Mouse (Mus musculus): ENCODE measurements around the gene Olfr651.
"Not testable (repeated sequence)": the region's sequence is repeated elsewhere in the genome, so short reads cannot be mapped to it uniquely, and the experiment has no call there.

Olfr651 gene

GRCm38 (mm10) chr7:104549833-104550232, at the start of gene Olfr651:
Gene Olfr651 (plus strand): TSS chr7:104550133.
- no peak for DNase-seq (ENCODE audit: extremely low read depth, insufficient read length, low spot score)

GRCm38 (mm10) chr7:104501186-104501585, 48.7 kb upstream of the Olfr651 start:
- DNase-seq (ENCODE audit: extremely low read depth, insufficient read length, low spot score): not testable (repeated sequence)

- DNase-seq (ENCODE audit: extremely low read depth, insufficient read length, low spot score): no peak
Observed at GRCm38 (mm10) chr7:104501589-104502371, 48.2 kb upstream of the Olfr651 start.

- DNase-seq (ENCODE audit: extremely low read depth, insufficient read length, low spot score): peak; percentile 59
Observed at GRCm38 (mm10) chr7:104507421-104508065, 42.4 kb upstream of the Olfr651 start, which contains the start of gene Trim30d. Gene Trim30d (minus strand): TSS chr7:104507849.

- DNase-seq (ENCODE audit: extremely low read depth, insufficient read length, low spot score): no peak
Observed at GRCm38 (mm10) chr7:104552700-104553099, 2.8 kb downstream of the Olfr651 start.

- DNase-seq (ENCODE audit: extremely low read depth, insufficient read length, low spot score): no peak
Observed at GRCm38 (mm10) chr7:104560601-104561000, 10.7 kb downstream of the Olfr651 start, which contains the start of gene Olfr652. Gene Olfr652 (plus strand): TSS chr7:104560901.

- DNase-seq (ENCODE audit: extremely low read depth, insufficient read length, low spot score): no peak
Observed at GRCm38 (mm10) chr7:104577014-104577413, 27.1 kb downstream of the Olfr651 start, which contains the start of gene Olfr653. Gene Olfr653 (plus strand): TSS chr7:104577314.

- DNase-seq (ENCODE audit: extremely low read depth, insufficient read length, low spot score): no peak
Observed at GRCm38 (mm10) chr7:104580846-104581245, 30.9 kb downstream of the Olfr651 start.

GRCm38 (mm10) chr7:104581429-104581828, 31.5 kb downstream of the Olfr651 start:
- DNase-seq (ENCODE audit: extremely low read depth, insufficient read length, low spot score): no peak

GRCm38 (mm10) chr7:104586725-104587124, 36.8 kb downstream of the Olfr651 start, which contains the start of gene Olfr654:
Gene Olfr654 (plus strand): TSS chr7:104587025.
- no peak for DNase-seq (ENCODE audit: extremely low read depth, insufficient read length, low spot score)

- peak; percentile 49 for DNase-seq (ENCODE audit: extremely low read depth, insufficient read length, low spot score)
Observed at GRCm38 (mm10) chr7:104588274-104588673, 38.3 kb downstream of the Olfr651 start.

- no peak for DNase-seq (ENCODE audit: extremely low read depth, insufficient read length, low spot score)
Observed at GRCm38 (mm10) chr7:104601679-104602078, 51.7 kb downstream of the Olfr651 start, which contains the start of gene Olfr655. Gene Olfr655 (minus strand): TSS chr7:104601779.

GRCm38 (mm10) chr7:104603173-104603572, 53.2 kb downstream of the Olfr651 start:
- DNase-seq (ENCODE audit: extremely low read depth, insufficient read length, low spot score): peak; percentile 3

All from 3134 (cell line).